Mouse (Mus musculus): ENCODE data around the gene Ppp1r9a. TPM values are rescaled to one million over a fixed set of nuclear protein-coding genes. Genes with fewer than 3 reads are reported as not detected.

The Ppp1r9a gene
- total and polyA plus RNA-seq, 3 experiments, result 1.0 TPM; not detected in 2

DNA sequence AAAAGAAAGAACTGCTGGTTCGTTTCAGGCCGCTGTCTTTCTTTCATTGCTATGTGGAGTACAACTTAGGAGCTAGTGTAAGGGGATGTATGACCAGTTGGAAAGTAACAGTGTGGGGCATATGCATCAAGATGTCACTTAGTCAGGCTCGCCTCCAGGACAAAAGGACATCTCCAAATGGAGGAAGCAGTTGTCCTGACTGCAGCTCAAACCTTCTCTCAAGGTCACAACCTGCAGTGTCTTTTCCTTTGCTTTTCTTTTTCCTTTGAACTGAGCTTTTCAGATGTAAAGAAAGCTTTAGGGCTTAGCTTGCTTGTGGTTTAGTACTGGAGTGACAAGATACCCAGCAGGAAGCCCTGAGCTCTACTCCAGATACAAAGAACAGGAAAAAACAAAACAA is 77.4 kb downstream of the Ppp1r9a start:
- in situ Hi-C loops (cut with MboI; ENCODE audit: low pct_ligation_motif_present, low pct_unique_long_range_greater_than_20kb, low sequenced_read_pairs), result loop anchor here (25.0 kb wide), 1 partner anchor 407 kb away; the partner anchor contains the start of gene Asb4
- Histone ChIP-seq H3K36me3 (replicated peaks in 1 of 2; ENCODE audit: control insufficient read depth in 1 of 2, insufficient read depth in 1 of 2, low read length in 1 of 2) (no peaks in the 10 kb centered on the region), H3K79me2 (replicated peaks; ENCODE audit: control insufficient read depth, extremely low read depth, insufficient read depth, poor library complexity, severe bottlenecking) (no peaks in the 10 kb centered on the region), H3K4me2 (ENCODE audit: insufficient read depth, low read depth, poor library complexity, severe bottlenecking) (no peak overlapping the region), H3K9ac (ENCODE audit: insufficient read depth, low read depth) (no peak overlapping the region), H3K4me1 (ENCODE audit: control insufficient read depth in 1 of 2, insufficient read depth in 2 of 2) (no peaks in the 10 kb centered on the region; a peak in 1 of 4 replicates), H3K4me3 (replicated peaks in 1 of 3; ENCODE audit: low read depth in 2 of 3, low read length in 2 of 3, poor library complexity in 1 of 3) (no peak overlapping the region), H3K27ac (ENCODE audit: insufficient read depth, low read depth) (no peak overlapping the region), H3K27me3 (replicated peaks) (no peaks in the 10 kb centered on the region), H3K9me3 (replicated peaks; ENCODE audit: low read length) (no peaks in the 10 kb centered on the region)
- no peak for DNase-seq (ENCODE audit: extremely low read depth)
- dilution Hi-C loops (cut with MboI; ENCODE audit: extremely low pct_ligation_motif_present, extremely low pct_unique_long_range_greater_than_20kb, low sequenced_read_pairs), result no loop called here
- TF ChIP-seq HCFC1 (IDR thresholded peaks at IDR 0.05; ENCODE audit: low read depth, low read length), result no peak
- no peak for TF ChIP-seq BHLHE40 (IDR thresholded peaks at IDR 0.05; ENCODE audit: low read depth, low read length)
- TF ChIP-seq RCOR1 (conservative IDR thresholded peaks at IDR 0.05; ENCODE audit: low read depth, low read length), result no peak
- TF ChIP-seq TBP (conservative IDR thresholded peaks at IDR 0.05; ENCODE audit: low read depth, low read length), result no peak
- TF ChIP-seq RAD21 (IDR thresholded peaks at IDR 0.05; ENCODE audit: low read depth, low read length), result no peak
- TF ChIP-seq CHD2 (IDR thresholded peaks at IDR 0.05; ENCODE audit: low read length), result no peak
- no peak for TF ChIP-seq ETS1 (conservative IDR thresholded peaks at IDR 0.05; ENCODE audit: low read depth, low read length)
- TF ChIP-seq ELF1 (IDR thresholded peaks at IDR 0.05; ENCODE audit: low read depth, low read length), result no peak

DNA sequence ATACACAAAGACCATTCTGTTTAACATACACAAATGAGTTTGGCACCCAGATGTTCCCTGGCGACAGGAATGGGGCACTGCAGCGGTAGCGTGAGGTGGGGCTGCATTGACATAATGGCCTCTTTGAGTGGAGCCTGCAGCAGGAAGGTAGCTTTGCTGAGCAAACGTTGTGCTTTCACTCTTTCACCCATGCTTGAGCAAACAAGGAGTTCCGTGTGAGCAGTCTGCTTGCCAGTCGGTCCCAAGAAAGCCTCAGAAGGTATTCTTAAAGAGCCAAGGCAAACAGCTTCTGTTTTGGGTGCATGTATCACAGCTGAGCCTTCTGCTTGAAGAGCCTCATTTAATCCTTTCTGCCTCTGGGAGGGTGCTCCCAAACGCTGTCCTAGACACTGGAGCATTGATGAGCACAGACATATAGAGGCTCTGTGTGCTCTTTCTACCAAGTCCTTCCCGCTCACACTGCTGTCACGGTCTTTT is 80.0 kb downstream of the Ppp1r9a start:
- H3K9ac ChIP-seq (ENCODE audit: insufficient read depth, low read depth), result no peak overlapping the region
- no peaks in the 10 kb centered on the region; a peak in 1 of 4 replicates for H3K4me1 ChIP-seq (ENCODE audit: control insufficient read depth in 1 of 2, insufficient read depth in 2 of 2)
- H3K4me3 ChIP-seq (replicated peaks in 1 of 3; ENCODE audit: low read depth in 2 of 3, low read length in 2 of 3, poor library complexity in 1 of 3), result no peak overlapping the region
- no peaks in the 10 kb centered on the region for H3K36me3 ChIP-seq (replicated peaks in 1 of 2; ENCODE audit: control insufficient read depth in 1 of 2, insufficient read depth in 1 of 2, low read length in 1 of 2)
- in situ Hi-C loops (cut with MboI; ENCODE audit: low pct_ligation_motif_present, low pct_unique_long_range_greater_than_20kb, low sequenced_read_pairs) (loop anchor here (25.0 kb wide), 1 partner anchor 405 kb away; the partner anchor contains the start of gene Asb4), dilution Hi-C loops (cut with MboI; ENCODE audit: extremely low pct_ligation_motif_present, extremely low pct_unique_long_range_greater_than_20kb, low sequenced_read_pairs) (no loop called here)
- H3K27me3 ChIP-seq (replicated peaks), result no peaks in the 10 kb centered on the region
- DNase-seq (ENCODE audit: extremely low read depth), result no peak
- H3K79me2 ChIP-seq (replicated peaks; ENCODE audit: control insufficient read depth, extremely low read depth, insufficient read depth, poor library complexity, severe bottlenecking), result no peaks in the 10 kb centered on the region
- TF ChIP-seq ZNF384 (IDR thresholded peaks at IDR 0.05; ENCODE audit: low read depth, low read length) (no peak), PAX5 (IDR thresholded peaks at IDR 0.05; ENCODE audit: low read length) (no peak), TCF12 (IDR thresholded peaks at IDR 0.05; ENCODE audit: low read depth, low read length) (no peak), SMC3 (IDR thresholded peaks at IDR 0.05; ENCODE audit: low read depth, low read length) (no peak), GABPA (IDR thresholded peaks at IDR 0.05; ENCODE audit: insufficient replicate concordance, low read depth, low read length) (no peak), MAFK (IDR thresholded peaks at IDR 0.05; ENCODE audit: insufficient replicate concordance, low read length) (no peak), JUND (conservative IDR thresholded peaks at IDR 0.05; ENCODE audit: low read depth, low read length) (no peak), USF2 (conservative IDR thresholded peaks at IDR 0.05; ENCODE audit: low read depth, low read length) (no peak), RAD21 (IDR thresholded peaks at IDR 0.05; ENCODE audit: low read depth, low read length) (no peak), CTCF (conservative IDR thresholded peaks at IDR 0.05 in 1 of 2, IDR thresholded peaks at IDR 0.05 in 1 of 2; ENCODE audit: low read depth in 2 of 2, low read length in 2 of 2) (no peak; a peak in 1 of 4 replicates), NELFE (IDR thresholded peaks at IDR 0.05; ENCODE audit: low read depth, low read length) (no peak)
- H3K27ac ChIP-seq (ENCODE audit: insufficient read depth, low read depth), result no peak overlapping the region
- H3K9me3 ChIP-seq (replicated peaks; ENCODE audit: low read length), result no peaks in the 10 kb centered on the region
- H3K4me2 ChIP-seq (ENCODE audit: insufficient read depth, low read depth, poor library complexity, severe bottlenecking), result no peak overlapping the region

Measured in CH12.LX (cell line).